Mouse (Mus musculus) cerebellum, postnatal 14 days (tissue): ENCODE data around the gene Hmgb1.

ENCODE experiments used
- DNase-seq, 2 experiments: peaks; one replicate each; pipeline ENCODE4 v3.0.0; 2021; ENCODE audit warnings: mixed read lengths in 2 of 2

Gene Hmgb1

GRCm38 (mm10) chr5:149052421-149053338 lies 131.6 kb downstream of the Hmgb1 start:
- DNase-seq, result peak; percentile 98 to 99

DNA sequence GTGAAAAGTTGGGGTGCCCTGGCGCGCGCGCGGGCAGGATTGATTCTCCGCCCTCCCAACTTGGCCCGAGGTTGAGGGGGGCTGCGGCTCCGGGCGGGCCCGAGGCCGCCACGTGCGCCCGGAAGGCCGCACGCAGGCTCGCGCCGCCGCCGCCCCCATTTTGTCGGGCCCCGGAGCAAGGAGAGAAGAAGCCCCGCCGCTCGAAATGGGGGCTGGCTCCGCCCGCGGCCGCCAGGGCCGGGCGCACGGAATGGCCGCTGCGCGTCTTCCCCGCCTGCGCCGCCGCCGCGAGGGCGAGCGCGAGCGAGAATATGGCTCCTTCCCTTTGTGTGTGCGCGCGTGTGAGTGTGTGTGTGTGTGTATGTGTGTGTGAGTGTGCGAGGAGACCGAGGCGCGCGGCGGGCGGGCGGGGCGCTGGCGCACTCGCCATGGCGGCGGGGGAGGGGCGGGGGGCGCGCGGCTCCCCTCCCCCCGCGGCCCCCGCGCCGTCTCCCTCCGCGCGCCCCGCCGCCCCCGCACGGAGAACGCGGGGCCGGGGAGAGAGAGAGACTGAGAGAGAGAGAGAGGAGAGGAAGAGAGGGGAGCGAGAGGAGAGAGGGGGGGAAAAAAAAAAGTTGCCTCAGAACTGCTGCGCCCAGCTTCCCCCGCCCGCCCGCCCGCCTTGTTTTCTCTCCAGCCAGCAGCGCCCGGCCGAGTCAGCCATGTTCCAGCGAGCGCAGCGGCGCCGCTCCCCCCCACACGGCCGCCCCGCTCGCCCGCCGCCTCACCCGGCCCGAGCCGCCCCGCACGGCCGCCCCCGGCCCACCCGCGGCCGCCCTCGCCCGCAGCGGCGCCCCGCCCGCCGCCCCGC lies 132.5 kb downstream of the Hmgb1 start:
- DNase-seq, result peak; percentile 90 to 91

DNA sequence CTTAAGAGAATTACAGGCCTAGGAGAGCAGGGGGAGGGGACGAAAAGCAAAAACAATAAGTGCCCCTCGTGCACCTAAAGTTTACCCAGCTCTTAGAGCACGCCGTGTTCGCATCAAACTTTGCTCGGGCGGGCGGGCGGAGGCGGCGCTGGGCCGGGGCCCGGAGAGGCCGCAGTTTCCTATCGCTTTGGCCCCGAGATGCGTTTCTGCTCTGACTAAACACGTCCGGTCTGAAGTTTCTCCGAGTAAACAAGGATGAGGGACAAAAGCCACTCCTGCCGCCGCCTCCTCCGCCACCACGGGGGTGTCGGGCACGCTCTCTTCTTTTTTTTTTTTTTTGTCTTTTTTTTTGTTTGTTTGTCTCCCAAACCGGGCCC lies 133.1 kb downstream of the Hmgb1 start:
- no peak for DNase-seq

DNA sequence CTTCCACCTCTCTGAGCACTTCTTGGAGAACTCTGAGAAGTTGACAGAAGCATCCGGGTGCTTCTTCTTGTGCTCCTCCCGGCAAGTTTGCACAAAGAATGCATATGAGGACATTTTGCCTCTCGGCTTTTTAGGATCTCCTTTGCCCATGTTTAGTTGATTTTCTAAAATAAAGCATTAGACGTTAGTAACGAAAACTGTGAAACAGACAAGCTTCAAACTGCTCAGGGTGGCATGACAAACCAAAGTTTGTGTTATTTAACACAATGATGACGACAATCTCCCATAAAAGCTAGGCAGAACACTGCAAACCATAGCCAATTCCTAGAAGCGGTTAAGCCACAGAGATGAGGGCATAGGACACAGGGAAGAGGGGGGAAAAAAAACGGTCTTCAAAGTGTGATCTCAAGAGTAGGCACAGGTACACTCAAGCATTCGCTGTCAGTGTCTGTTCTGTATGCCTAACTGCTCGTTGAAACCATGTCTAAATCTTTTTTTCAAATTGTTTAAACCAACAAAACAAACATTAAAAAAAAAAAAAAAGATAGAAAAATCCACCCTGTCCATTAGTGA lies 133.6 kb downstream of the Hmgb1 start:
- no peak for DNase-seq

DNA sequence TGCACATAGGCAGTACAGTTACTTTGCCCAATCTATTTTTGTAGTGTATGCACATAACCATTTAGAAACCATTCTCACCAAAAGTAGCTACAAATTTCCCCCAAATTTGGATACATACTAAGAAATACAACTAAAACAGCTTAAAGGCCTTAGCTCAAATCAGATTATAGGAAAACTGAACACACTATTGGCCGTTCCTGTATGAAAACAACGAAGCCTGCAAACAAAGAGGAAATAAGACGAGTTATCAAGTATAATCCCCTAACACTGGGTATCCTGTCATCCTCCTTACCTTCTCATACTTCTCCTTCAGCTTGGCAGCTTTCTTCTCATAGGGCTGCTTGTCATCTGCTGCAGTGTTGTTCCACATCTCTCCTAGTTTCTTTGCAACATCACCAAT lies 134.9 kb downstream of the Hmgb1 start:
- no peak for DNase-seq

- peak in 1 of 2 experiments; percentile 26 for DNase-seq
Observed at GRCm38 (mm10) chr5:149048961-149049360, 135.3 kb downstream of the Hmgb1 start.

DNA sequence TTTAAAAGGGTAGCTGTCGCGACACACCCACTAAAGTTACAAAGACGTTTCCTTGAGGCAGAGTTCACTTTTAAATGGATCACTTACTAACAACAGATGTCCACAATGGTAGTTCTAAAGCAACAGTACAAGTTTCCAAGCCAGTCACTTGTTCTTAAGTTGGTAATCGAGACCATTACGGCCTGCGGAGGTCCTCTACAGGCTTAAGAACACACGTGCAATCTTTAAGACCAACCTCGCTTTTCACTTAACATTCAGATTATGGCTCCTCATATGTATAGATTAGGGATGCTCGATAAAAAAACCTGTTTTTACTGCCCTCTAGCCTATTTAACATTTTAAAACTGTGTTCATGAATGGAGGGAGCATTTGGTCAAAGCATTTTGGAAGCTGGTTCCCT lies 137.6 kb downstream of the Hmgb1 start:
- DNase-seq, result no peak

- DNase-seq, result no peak
Observed at GRCm38 (mm10) chr5:149045470-149046085, 138.7 kb downstream of the Hmgb1 start.

DNA sequence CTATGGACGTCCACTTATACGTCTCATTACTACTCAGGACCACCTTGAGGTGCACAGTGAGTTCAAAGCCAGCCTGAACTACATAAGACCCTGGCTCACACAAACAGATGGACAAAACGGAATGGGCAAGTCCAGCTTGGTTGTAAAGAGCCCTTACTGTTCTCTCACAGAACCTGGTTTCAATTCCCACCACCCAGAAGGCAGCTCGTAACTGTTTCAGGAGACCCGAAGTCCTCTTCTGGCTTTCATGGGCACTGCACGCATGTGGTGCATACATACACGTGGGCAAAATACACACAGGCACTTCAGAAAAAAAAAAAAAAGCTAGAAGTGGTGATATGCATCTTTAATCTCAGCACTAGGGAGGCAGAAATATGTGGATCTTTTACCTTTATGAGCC lies 139.2 kb downstream of the Hmgb1 start:
- DNase-seq, result no peak

GRCm38 (mm10) chr5:149044067-149044466 lies 140.2 kb downstream of the Hmgb1 start:
- DNase-seq, result no peak

DNA sequence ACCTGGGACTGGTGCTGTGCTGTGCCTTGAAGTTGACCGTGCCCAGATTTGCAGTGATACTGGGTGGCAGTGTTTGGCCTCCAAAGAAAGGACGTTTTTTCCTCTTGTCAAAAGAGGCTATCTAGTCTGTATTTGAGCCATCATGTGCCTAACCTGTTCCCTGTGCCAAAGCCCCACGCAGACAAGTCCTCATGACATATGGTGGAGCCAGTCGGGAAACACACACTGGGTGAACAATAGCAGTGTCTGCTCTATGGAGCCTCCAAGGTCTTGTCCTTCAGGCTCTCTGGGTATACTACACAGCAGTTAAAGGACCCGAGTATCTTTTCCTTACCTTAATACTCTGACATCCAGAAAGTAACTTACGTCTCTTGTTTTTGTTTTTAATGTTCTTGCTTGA lies 141.0 kb downstream of the Hmgb1 start:
- DNase-seq, result peak; percentile 59 to 63

DNA sequence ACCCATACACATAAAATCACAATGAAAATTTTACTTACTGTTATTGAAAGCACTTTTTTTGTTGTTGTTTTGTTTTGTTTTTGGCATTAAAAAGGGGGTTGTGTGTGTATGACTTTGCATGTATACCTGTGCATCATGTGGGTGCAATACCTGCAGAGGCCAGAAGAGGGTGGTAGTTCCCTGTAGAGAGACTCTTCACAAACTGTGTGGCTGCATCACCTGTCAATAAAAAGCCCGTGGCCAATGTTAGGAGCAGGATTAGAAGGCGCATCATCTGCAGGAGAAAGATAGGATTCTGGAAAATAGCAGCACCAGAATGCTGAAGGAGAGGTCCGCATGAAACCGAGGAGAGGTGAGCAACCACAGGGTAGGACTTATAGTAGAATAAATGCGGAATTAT lies 144.5 kb downstream of the Hmgb1 start:
- peak in 1 of 2 experiments; percentile 73 for DNase-seq

DNA sequence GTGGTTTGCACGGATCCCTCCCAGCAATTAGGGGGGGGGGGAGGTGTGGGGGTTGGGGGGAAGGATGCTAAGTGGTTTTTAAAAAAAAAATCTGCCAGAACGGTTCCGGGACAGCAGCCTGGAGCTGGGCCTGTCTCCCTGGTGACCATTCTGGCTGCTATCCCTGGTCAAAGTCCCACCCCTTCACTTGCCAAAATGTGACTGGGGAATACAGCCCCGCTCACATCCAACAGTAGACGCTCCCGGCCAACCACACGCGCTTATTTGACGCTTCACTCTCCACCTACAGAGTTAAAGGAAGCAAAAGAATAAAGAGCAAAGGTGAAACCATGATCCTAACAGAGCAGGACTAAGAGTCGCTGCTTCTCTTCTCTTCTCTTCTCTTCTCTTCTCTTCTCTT lies 146.6 kb downstream of the Hmgb1 start:
- DNase-seq, result peak; percentile 62 to 63

GRCm38 (mm10) chr5:149036920-149037319 lies 147.4 kb downstream of the Hmgb1 start:
- DNase-seq, result no peak

DNA sequence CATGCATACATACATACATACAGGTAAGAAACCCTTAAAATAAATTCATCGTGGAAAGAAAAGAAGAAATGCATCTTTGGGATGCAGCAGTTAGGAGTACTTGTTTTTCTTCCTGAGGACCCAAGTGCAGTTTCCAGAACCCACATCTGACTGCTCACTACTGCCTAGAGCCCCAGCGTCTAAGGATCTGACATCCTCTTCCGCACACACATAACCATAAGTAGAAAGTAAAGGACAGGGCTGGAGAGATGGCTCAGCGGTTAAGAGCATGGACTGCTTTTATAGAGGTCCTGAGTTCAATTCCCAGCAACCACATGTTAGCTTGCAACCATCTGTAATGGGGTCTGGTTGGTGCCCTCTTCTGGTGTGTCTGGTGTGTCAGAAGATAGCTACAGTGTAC lies 151.9 kb downstream of the Hmgb1 start:
- DNase-seq, result no peak

- peak; percentile 65 to 71 for DNase-seq
Observed at GRCm38 (mm10) chr5:149031199-149031750, 153.0 kb downstream of the Hmgb1 start.

DNA sequence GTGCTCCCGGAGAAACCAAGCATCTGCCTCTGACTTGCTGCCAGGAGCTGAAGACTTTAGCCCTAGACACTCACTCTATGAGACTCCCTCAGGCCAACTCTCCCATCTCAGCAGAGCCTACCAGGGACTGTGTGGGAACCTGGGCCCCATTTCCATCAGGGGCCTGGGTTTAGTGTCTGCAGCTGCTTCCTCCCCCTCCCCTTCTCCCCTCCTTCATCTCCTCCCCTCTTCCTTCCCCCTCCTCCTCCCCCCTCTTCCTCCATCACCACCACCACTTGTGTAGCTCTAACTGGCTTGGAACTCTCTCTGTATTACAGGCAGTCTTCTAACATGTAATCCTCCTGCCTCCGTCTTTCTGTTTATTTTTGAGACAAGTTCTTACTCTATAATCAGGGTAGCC lies 154.2 kb downstream of the Hmgb1 start:
- no peak for DNase-seq

DNA sequence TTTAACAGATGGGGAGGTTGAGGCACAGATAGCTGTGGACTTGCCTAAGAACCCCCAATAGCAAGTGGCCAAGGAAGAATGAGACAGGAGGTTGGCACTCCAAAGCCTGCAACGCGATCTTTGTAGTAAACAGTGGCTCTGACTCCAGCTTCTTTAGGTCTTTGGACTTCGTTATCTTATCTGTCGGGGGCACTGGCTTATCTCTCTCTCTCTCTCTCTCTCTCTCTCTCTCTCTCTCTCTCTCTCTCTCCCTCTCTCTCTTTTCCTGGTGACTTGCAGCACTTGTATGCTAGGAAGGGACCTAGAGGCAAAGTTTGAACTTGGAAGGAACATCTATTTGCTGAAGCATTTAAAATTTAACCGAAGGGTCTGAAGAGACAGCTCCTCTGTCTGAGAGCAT lies 155.9 kb downstream of the Hmgb1 start:
- DNase-seq, result no peak

- DNase-seq, result no peak
Observed at GRCm38 (mm10) chr5:149027389-149027788, 156.9 kb downstream of the Hmgb1 start.

GRCm38 (mm10) chr5:149021120-149021519 lies 163.2 kb downstream of the Hmgb1 start:
- no peak for DNase-seq

DNA sequence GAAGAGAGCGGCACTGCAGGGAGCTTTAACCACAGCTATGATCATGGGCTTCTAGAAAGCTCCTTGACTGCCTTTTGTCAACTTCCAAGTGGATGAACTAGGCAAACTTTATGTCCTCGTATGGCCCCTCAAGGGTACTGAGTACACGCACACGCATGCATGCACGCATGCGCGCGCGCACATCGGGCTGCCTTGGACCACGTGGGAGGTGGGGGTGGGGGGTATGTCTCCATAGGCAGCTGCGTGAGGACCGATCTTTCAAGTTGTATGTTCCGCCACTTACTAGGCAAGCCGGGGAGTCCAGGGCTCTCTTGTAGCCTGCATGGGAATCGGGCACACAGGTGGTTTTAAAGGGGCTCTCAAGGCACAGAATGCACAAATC lies 163.6 kb downstream of the Hmgb1 start:
- no peak for DNase-seq

GRCm38 (mm10) chr5:149020059-149020680 lies 164.1 kb downstream of the Hmgb1 start:
- DNase-seq, result no peak
